Mouse (Mus musculus): ENCODE measurements around the gene Rsrc1. TPM values are rescaled to one million over a fixed set of nuclear protein-coding genes. Genes with fewer than 3 reads are reported as not detected.
A peak's percentile ranks its signal among the peaks of the same experiment; 100 is the strongest.
"Not testable (repeated sequence)": the region's sequence is repeated elsewhere in the genome, so short reads cannot be mapped to it uniquely, and the experiment has no call there.

Gene Rsrc1
- polyA plus RNA-seq, 1 experiment, result 14.3 TPM

DNA sequence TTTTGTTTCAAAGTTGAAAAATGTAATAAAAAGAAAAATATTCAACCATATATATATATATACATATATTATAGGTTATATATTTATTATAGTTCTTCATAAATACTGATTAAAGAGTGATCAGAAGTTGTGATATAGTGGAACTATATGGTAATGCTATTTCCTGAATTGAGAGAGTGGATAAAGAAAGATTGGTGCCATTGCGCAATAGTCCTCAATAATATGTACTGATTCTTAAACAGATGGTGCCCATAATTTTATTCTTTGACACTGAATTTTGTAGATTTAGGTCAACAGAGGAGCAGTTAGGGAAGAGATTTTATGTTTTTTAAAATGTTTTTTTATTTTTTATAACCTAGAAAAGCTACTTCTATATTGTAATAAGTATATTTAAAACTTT, 165.1 kb downstream of the Rsrc1 start:
- Histone ChIP-seq H3K4me3 (ENCODE audit: control insufficient read depth, low read depth, low read length) (no peak overlapping the region), H3K27ac (ENCODE audit: control insufficient read depth, insufficient read depth, low read depth, low read length) (no peak overlapping the region), H3K4me1 (ENCODE audit: control insufficient read depth, insufficient read depth, low read length) (no peaks in the 10 kb centered on the region), H3K27me3 (ENCODE audit: control insufficient read depth, insufficient read depth, low read length) (no peaks in the 10 kb centered on the region), H3K36me3 (ENCODE audit: control insufficient read depth, insufficient read depth, low read length) (no peaks in the 10 kb centered on the region)
- TF ChIP-seq CTCF (IDR thresholded peaks at IDR 0.05; ENCODE audit: control insufficient read depth, insufficient read depth, insufficient replicate concordance, low read depth, low read length), result no peak
- no peak for TF ChIP-seq POLR2A (IDR thresholded peaks at IDR 0.05; ENCODE audit: control insufficient read depth, low read depth, low read length)

DNA sequence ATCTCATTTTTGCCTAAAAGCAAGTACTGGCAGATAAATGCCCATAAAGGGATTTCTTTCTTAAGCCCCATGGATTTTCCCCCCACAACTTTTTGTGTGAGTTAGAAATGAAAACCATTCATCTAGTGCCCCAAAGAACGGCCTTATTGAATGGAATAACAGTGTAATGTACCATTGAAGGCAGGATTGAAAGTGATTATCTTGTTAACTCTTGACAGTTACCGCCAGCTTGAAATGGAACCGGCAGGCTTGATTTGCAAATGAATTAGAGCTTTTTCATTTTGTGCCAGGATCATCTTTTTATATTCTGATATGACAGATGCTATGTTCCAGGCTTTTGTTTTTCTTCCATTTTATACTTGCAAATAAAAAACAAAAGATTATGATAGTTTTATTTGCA, 166.1 kb downstream of the Rsrc1 start:
- H3K27me3 ChIP-seq (ENCODE audit: control insufficient read depth, insufficient read depth, low read length), result no peaks in the 10 kb centered on the region
- TF ChIP-seq CTCF (IDR thresholded peaks at IDR 0.05; ENCODE audit: control insufficient read depth, insufficient read depth, insufficient replicate concordance, low read depth, low read length), result no peak
- TF ChIP-seq POLR2A (IDR thresholded peaks at IDR 0.05; ENCODE audit: control insufficient read depth, low read depth, low read length), result no peak
- H3K4me3 ChIP-seq (ENCODE audit: control insufficient read depth, low read depth, low read length), result no peak overlapping the region
- no peak overlapping the region for H3K27ac ChIP-seq (ENCODE audit: control insufficient read depth, insufficient read depth, low read depth, low read length)
- H3K4me1 ChIP-seq (ENCODE audit: control insufficient read depth, insufficient read depth, low read length), result no peaks in the 10 kb centered on the region
- no peaks in the 10 kb centered on the region for H3K36me3 ChIP-seq (ENCODE audit: control insufficient read depth, insufficient read depth, low read length)

DNA sequence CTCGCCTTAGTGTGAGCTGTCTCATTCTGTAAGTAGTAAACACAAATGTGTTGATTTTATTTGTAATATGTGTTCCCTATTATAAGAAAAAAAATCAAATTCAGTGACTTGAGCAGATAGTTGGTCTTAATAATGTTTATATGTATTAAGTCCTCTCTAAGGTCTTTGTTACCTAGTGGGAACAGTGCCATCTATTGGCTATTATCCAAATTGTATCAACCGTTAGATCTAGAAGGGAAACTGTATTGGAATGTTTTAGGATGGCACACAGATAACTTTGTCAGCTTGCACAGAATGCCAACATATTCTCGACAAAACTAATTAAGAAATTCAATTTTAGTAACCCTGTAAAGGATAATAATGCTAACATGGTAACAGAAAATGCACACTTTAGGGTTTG, 216.0 kb downstream of the Rsrc1 start:
- Histone ChIP-seq H3K27ac (ENCODE audit: control insufficient read depth, insufficient read depth, low read depth, low read length) (no peak overlapping the region), H3K36me3 (ENCODE audit: control insufficient read depth, insufficient read depth, low read length) (no peaks in the 10 kb centered on the region), H3K27me3 (ENCODE audit: control insufficient read depth, insufficient read depth, low read length) (no peaks in the 10 kb centered on the region), H3K4me3 (ENCODE audit: control insufficient read depth, low read depth, low read length) (no peak overlapping the region), H3K4me1 (ENCODE audit: control insufficient read depth, insufficient read depth, low read length) (no peaks in the 10 kb centered on the region)
- TF ChIP-seq POLR2A (IDR thresholded peaks at IDR 0.05; ENCODE audit: control insufficient read depth, low read depth, low read length), result no peak
- TF ChIP-seq CTCF (IDR thresholded peaks at IDR 0.05; ENCODE audit: control insufficient read depth, insufficient read depth, insufficient replicate concordance, low read depth, low read length), result no peak

DNA sequence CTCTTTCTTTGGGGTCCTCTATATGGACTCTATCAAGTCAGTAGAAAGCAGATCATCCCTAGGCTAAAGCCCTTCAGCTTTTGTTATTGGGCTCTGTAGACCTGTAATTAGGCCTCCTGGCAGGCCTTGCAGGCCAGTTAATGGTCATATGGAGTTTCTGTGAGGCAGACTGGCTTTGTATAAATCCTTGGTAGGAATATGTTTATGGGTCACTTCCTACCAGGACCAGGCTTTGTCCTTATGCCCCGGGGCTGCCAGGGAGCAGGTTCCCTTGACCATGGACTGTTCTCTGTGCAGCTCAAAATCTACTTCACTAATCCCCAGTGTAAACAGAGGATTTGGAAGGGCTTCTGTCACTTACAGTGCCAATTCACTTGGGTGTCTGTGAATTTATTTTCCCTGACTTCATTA, 231.9 kb downstream of the Rsrc1 start:
- Histone ChIP-seq H3K4me3 (ENCODE audit: control insufficient read depth, low read depth, low read length) (no peak overlapping the region), H3K36me3 (ENCODE audit: control insufficient read depth, insufficient read depth, low read length) (no peaks in the 10 kb centered on the region), H3K27me3 (ENCODE audit: control insufficient read depth, insufficient read depth, low read length) (no peaks in the 10 kb centered on the region), H3K27ac (ENCODE audit: control insufficient read depth, insufficient read depth, low read depth, low read length) (no peak overlapping the region), H3K4me1 (ENCODE audit: control insufficient read depth, insufficient read depth, low read length) (no peaks in the 10 kb centered on the region)
- no peak for TF ChIP-seq CTCF (IDR thresholded peaks at IDR 0.05; ENCODE audit: control insufficient read depth, insufficient read depth, insufficient replicate concordance, low read depth, low read length)
- TF ChIP-seq POLR2A (IDR thresholded peaks at IDR 0.05; ENCODE audit: control insufficient read depth, low read depth, low read length), result no peak

DNA sequence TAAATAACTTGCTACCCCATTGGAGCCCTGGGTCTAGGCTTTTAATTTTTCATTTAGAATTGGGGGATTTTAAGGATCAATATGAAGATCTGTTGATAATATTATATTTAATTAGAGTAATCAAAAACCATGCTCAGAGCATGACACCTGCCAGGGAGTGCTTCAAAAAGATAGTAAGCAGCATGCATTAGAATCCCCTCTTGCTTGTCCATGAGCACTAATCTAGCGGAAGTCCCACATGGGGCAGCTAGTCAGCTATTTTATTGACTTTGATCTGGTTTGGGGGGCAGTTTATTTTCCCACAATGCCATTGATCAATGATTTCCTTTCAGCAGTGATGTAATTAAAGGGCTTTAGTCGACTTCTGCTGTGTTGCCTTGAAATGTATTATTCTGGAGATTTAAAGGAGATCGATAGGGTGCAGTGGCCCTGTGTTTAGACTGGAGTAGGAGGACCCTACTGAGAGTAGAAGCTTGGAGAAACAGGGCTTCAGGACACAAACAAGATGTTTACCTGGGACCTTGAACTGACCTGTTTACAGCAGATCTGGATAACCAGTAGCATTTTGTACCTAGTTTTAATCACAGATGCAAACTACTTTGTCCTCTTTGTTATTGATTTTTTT, 251.5 kb downstream of the Rsrc1 start:
- Histone ChIP-seq H3K4me3 (ENCODE audit: control insufficient read depth, low read depth, low read length) (no peak overlapping the region), H3K4me1 (ENCODE audit: control insufficient read depth, insufficient read depth, low read length) (no peaks in the 10 kb centered on the region)

DNA sequence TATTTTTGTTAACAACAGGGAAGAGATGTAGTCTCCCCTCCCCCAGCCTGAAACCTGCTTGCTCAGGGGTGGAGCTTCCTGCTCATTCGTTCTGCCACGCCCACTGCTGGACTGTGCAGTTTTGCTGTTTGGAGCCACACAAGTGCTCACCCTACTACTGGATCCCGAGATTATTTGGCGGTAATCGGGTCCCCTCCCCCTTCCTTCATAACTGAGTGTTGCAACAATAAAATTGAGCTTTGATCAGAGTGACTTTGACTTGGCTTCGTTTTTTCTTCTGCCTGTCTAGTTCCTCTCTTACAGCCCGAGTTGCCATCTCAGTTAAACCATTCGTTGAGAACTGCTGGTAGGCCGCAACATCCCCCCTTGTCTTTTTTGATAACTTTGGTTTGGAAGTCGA, 261.3 kb downstream of the Rsrc1 start:
- not testable (repeated sequence) for H3K36me3 ChIP-seq (ENCODE audit: control insufficient read depth, insufficient read depth, low read length); H3K4me1 ChIP-seq (ENCODE audit: control insufficient read depth, insufficient read depth, low read length); H3K27ac ChIP-seq (ENCODE audit: control insufficient read depth, insufficient read depth, low read depth, low read length); H3K27me3 ChIP-seq (ENCODE audit: control insufficient read depth, insufficient read depth, low read length); H3K4me3 ChIP-seq (ENCODE audit: control insufficient read depth, low read depth, low read length)

More for the DNA sequence above, 251.5 kb downstream of the Rsrc1 start:
- TF ChIP-seq POLR2A (IDR thresholded peaks at IDR 0.05; ENCODE audit: control insufficient read depth, low read depth, low read length), result no peak
- no peak for TF ChIP-seq CTCF (IDR thresholded peaks at IDR 0.05; ENCODE audit: control insufficient read depth, insufficient read depth, insufficient replicate concordance, low read depth, low read length)
- Histone ChIP-seq H3K27me3 (ENCODE audit: control insufficient read depth, insufficient read depth, low read length) (no peaks in the 10 kb centered on the region), H3K36me3 (ENCODE audit: control insufficient read depth, insufficient read depth, low read length) (no peaks in the 10 kb centered on the region), H3K27ac (ENCODE audit: control insufficient read depth, insufficient read depth, low read depth, low read length) (no peak overlapping the region)

DNA sequence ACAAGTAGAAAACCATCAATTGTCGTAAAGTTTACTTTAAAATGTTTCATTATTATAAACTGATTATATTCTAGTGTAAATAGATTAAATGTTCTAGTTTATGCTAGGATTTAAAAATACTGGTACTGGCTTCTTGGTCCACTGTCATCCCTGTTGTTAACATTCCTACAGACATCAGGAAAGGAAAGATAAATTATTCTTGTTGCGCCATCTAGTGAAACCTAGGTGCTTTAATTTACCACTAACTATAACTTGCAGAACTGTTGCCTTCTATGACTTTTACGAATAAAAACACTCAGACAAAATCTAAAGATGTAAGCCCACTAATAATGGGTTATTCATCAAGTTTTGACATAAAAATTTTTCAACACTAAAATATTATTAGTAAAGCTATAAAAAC, 286.3 kb downstream of the Rsrc1 start:
- H3K4me3 ChIP-seq (ENCODE audit: control insufficient read depth, low read depth, low read length), result no peak overlapping the region
- no peak overlapping the region for H3K27ac ChIP-seq (ENCODE audit: control insufficient read depth, insufficient read depth, low read depth, low read length)
- peaks cover 2% of the 10 kb centered on the region; the same call in 1 of the 2 replicates for H3K4me1 ChIP-seq (ENCODE audit: control insufficient read depth, insufficient read depth, low read length)
- TF ChIP-seq CTCF (IDR thresholded peaks at IDR 0.05; ENCODE audit: control insufficient read depth, insufficient read depth, insufficient replicate concordance, low read depth, low read length) (no peak), POLR2A (IDR thresholded peaks at IDR 0.05; ENCODE audit: control insufficient read depth, low read depth, low read length) (no peak)
- H3K27me3 ChIP-seq (ENCODE audit: control insufficient read depth, insufficient read depth, low read length), result no peaks in the 10 kb centered on the region
- no peaks in the 10 kb centered on the region for H3K36me3 ChIP-seq (ENCODE audit: control insufficient read depth, insufficient read depth, low read length)

DNA sequence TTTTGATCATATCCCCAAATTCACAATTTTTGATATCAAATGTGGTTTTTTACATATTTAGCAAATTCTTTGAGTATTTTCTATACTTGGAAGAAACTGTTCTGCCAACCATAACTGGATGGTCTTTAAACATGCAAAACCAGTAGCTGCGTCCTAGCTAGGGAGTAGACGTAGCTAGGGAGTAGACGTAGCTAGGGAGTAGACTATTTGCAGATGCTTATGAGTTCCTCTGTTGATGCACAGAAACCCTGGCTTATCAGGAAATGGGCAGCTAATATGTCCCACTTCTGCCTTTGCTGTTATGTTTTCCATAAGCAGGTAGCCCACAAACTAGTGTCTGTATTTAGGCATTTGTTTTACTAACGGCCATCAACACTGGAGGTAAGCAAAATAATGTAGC, 298.6 kb downstream of the Rsrc1 start:
- H3K27ac ChIP-seq (ENCODE audit: control insufficient read depth, insufficient read depth, low read depth, low read length), result no peak overlapping the region
- H3K36me3 ChIP-seq (ENCODE audit: control insufficient read depth, insufficient read depth, low read length), result no peaks in the 10 kb centered on the region
- no peaks in the 10 kb centered on the region for H3K4me1 ChIP-seq (ENCODE audit: control insufficient read depth, insufficient read depth, low read length)
- peak overlapping the region; percentile 17; the same call in 1 of the 2 replicates for H3K4me3 ChIP-seq (ENCODE audit: control insufficient read depth, low read depth, low read length)
- H3K27me3 ChIP-seq (ENCODE audit: control insufficient read depth, insufficient read depth, low read length), result no peaks in the 10 kb centered on the region
- TF ChIP-seq POLR2A (IDR thresholded peaks at IDR 0.05; ENCODE audit: control insufficient read depth, low read depth, low read length), result no peak

Measured in testis, adult 2 months (tissue).